ENCODE assay signal across 17 mouse cellular contexts in genomic region chr14:62164918-62165317, GRCm38 (mm10).
"Had no signal": no experiment of that assay in that cellular context is flagged by ENCODE, and none has a peak within 500 bp of the region (broad histone marks: within the 10 kb centered on the region; RNA-seq: fewer than 3 reads in every experiment).

No protein-coding gene starts in this region.

- ATAC-seq: hindbrain, postnatal 0 days; intestine, embryonic 16.5 days; liver, embryonic 12.5 days had no signal

- DNase-seq: gastrocnemius, adult 2 months; gastrocnemius, postnatal 10 days; gastrocnemius, postnatal 25 days; heart, adult 18-20 months; heart, postnatal 14 days; heart, postnatal 36 days; kidney, adult 11 months; kidney, adult 2 months; kidney, adult 9 months; kidney, postnatal 14 days; kidney, postnatal 36 days; layer of hippocampus, adult 9-11 months; layer of hippocampus, postnatal 36 days; left cerebral cortex, postnatal 4 days had no signal
